Mouse (Mus musculus) Patski (cell line): ENCODE data around the gene Krt20. TPM values are rescaled to one million over a fixed set of nuclear protein-coding genes. Genes with fewer than 3 reads are reported as not detected.

Experiments
- ATAC-seq: fragments of 100-300 bp; one replicate; pipeline ENCODE4 v1.8.0; 2021
- CTCF ChIA-PET: fragments of 350-600 bp; sonication (Branson Sonifier 250); formaldehyde crosslinking; loops from one replicate; lab custom pipeline; 2022; ENCODE audit warnings: inconsistent platforms; lab: Charles Lee
- POLR2A ChIA-PET: fragments of 350-600 bp; sonication (Branson Sonifier 250); formaldehyde crosslinking; loops from one replicate; lab custom pipeline; 2022; ENCODE audit warnings: antibody characterized with exemption, inconsistent platforms; lab: Charles Lee
- DNase-seq: peaks from one replicate; pipeline ENCODE4 v3.0.0-alpha.2; 2011; ENCODE audit warnings: low read depth, low spot score
- H3K27me3 ChIP-seq: fragments of 371-371 bp; one replicate; pipeline ENCODE4 v1.5.1; 2021
- CTCF ChIP-seq: fragments of 100-300 bp; IDR thresholded peaks from one replicate; pipeline ENCODE4 v1.5.1; 2021
- in situ Hi-C: fragments of 300-500 bp; cut with MboI; formaldehyde crosslinking; loops from 3 replicates; pipeline ENCODE4 v1.11.1; 2018; ENCODE audit warnings: low pct_unique_long_range_greater_than_20kb, mixed read lengths
- polyA plus RNA-seq: library from polyadenylated mRNA; unstranded; gene quantifications from one replicate; pipeline ENCODE4 v1.2.3, GENCODE M21; 2021

Krt20 gene
- polyA plus RNA-seq, 1 experiment from 2014 or later: not detected

DNA sequence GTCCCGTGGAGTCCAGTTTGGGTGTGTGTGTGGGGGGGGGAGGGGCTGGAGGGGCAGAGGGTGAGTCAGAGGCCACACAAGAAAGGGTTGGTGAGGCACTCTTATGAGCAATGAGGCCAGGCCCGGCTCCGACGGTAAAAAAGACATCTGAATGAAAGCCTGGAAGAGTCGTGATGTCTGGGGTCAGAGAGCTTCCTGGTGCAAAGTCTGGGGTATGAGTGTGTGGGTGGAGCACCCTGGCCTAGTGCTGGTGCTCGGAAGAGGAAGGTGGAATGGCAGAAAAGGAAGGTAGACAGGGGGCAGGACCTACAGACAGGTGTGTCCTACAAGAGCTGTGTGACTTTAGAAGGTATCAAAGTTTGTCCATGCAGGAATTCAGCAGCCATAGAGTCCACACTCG is 20.9 kb upstream of the Krt20 start:
- ChIA-PET CTCF (interaction anchor here (1.0 kb wide), 1 partner anchor 73 kb away, joined by 3 read pairs; no protein-coding TSS in a partner anchor), POLR2A (no interaction called here)
- DNase-seq (no peak), ATAC-seq (no peak)
- TF ChIP-seq CTCF: no peak
- in situ Hi-C loops: no loop called here
- no peaks in the 10 kb centered on the region for H3K27me3 ChIP-seq

- POLR2A ChIA-PET: interaction anchor here (1.0 kb wide), 1 partner anchor 36 kb away, joined by 3 read pairs; no protein-coding TSS in a partner anchor
- DNase-seq (no peak), ATAC-seq (no peak)
- CTCF ChIA-PET: interaction anchor here (2.0 kb wide), 1 partner anchor 72 kb away, joined by 5 read pairs; no protein-coding TSS in a partner anchor
- in situ Hi-C loops: no loop called here
- TF ChIP-seq CTCF: no peak
- peaks cover 6% of the 10 kb centered on the region for H3K27me3 ChIP-seq
Measured at GRCm38 (mm10) chr11:99454759-99455158, 16.8 kb upstream of the Krt20 start.

GRCm38 (mm10) chr11:99454044-99454443 is 16.1 kb upstream of the Krt20 start:
- ChIA-PET CTCF (interaction anchor here (2.0 kb wide), 1 partner anchor 72 kb away, joined by 5 read pairs; no protein-coding TSS in a partner anchor), POLR2A (interaction anchor here (1.0 kb wide), 1 partner anchor 35 kb away, joined by 3 read pairs; no protein-coding TSS in a partner anchor)
- no peak for DNase-seq
- ATAC-seq: no peak
- peaks cover 6% of the 10 kb centered on the region for H3K27me3 ChIP-seq
- in situ Hi-C loops: no loop called here
- TF ChIP-seq CTCF: no peak

DNA sequence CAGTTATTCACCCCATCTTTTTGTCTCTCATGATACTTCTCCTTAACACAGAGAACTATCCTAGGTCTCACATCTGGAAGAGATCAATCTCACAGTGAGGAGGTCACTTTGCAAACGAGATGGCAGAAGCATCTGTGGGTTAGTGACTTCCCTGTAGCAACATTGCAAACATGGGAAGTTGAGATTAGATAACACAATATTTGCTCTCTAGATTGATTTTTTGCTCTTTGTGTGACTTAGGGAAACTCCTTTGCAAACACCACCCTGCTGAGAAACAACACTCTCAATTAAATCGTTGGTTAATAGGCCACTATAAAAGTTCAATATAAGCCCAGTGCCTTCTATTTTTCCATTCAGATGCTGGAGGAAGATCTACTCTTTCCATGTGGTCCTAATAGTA is 10.8 kb upstream of the Krt20 start:
- POLR2A ChIA-PET: no interaction called here
- TF ChIP-seq CTCF: no peak
- peaks cover 13% of the 10 kb centered on the region for H3K27me3 ChIP-seq
- ATAC-seq: no peak
- in situ Hi-C loops: no loop called here
- no peak for DNase-seq
- CTCF ChIA-PET: interaction anchor here (0.9 kb wide), 1 partner anchor 9 kb away, joined by 3 read pairs; no protein-coding TSS in a partner anchor

GRCm38 (mm10) chr11:99441220-99441619 is 3.3 kb upstream of the Krt20 start:
- ChIA-PET CTCF (interaction anchor here (0.7 kb wide), 1 partner anchor 148 kb away, joined by 3 read pairs; no protein-coding TSS in a partner anchor), POLR2A (interaction anchor here (0.6 to 0.7 kb wide), 2 partner anchors 132 to 1176 kb away, joined by 3 read pairs; no protein-coding TSS in a partner anchor)
- ATAC-seq (no peak), DNase-seq (no peak)
- in situ Hi-C loops: no loop called here
- no peaks in the 10 kb centered on the region for H3K27me3 ChIP-seq
- no peak for TF ChIP-seq CTCF

- no peaks in the 10 kb centered on the region for H3K27me3 ChIP-seq
- in situ Hi-C loops: no loop called here
- ChIA-PET POLR2A (no interaction called here), CTCF (interaction anchor here (1.0 kb wide), 2 partner anchors 10 to 28 kb away, joined by 3 read pairs; no protein-coding TSS in a partner anchor)
- no peak for TF ChIP-seq CTCF
- ATAC-seq (no peak), DNase-seq (no peak)
Measured at GRCm38 (mm10) chr11:99439465-99439864, 1.5 kb upstream of the Krt20 start.

GRCm38 (mm10) chr11:99436625-99437024 is 1.3 kb downstream of the Krt20 start:
- H3K27me3 ChIP-seq: peaks cover 4% of the 10 kb centered on the region
- TF ChIP-seq CTCF: no peak
- in situ Hi-C loops: no loop called here

DNA sequence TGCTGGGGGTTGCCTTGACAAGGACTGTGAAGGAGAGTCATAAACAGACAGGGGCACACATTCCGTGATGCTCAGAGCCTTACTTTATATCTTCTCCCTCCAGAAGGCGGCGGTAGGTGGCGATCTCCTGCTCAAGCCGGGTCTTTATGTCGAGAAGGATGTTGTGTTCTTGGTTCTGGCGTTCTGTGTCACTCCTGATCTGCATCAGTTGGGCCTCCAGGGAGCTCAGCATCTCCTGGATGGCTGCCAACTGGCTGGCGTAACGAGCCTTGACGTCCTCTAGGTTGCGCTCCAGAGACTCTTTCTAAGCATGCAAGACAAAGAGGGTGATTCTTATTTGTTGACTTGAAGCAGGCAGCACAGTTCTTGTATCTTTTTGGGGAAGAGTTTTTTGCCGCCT is 7.3 kb downstream of the Krt20 start:
- CTCF ChIA-PET: no interaction called here
- POLR2A ChIA-PET: no interaction called here
- ATAC-seq: no peak
- DNase-seq: no peak
- peaks cover 4% of the 10 kb centered on the region for H3K27me3 ChIP-seq
- in situ Hi-C loops: no loop called here
- no peak for TF ChIP-seq CTCF

More at GRCm38 (mm10) chr11:99436625-99437024, 1.3 kb downstream of the Krt20 start:
- POLR2A ChIA-PET: no interaction called here
- ATAC-seq (no peak), DNase-seq (no peak)
- CTCF ChIA-PET: no interaction called here

DNA sequence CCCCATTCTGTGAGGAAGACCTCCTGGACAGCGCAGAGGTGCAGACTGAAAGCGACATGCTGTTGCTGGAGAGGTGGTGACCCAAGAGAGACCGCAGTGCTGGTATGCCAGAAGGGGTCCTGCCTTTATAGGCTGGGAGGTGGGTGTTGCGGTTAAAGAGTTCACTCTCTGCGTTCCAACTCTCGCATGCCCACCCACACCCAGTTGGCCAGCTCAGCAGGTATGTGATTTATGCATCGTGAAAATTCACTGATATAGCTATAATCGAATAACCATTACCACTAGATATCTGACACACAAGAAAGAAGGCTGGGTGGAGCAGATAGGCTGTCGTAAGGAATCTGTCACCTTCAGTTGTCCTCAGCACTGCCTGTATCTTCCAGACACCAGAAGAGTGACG is 15.8 kb downstream of the Krt20 start, which contains the start of gene Krt12:
Krt12 (minus strand) TSS at position 101 of the 400 bp plus-strand sequence.
- no peak for TF ChIP-seq CTCF
- in situ Hi-C loops: no loop called here
- ATAC-seq (no peak), DNase-seq (no peak)
- ChIA-PET CTCF (no interaction called here), POLR2A (interaction anchor here (0.7 kb wide), 1 partner anchor 12 kb away, joined by 8 read pairs; no protein-coding TSS in a partner anchor)
- no peaks in the 10 kb centered on the region for H3K27me3 ChIP-seq

DNA sequence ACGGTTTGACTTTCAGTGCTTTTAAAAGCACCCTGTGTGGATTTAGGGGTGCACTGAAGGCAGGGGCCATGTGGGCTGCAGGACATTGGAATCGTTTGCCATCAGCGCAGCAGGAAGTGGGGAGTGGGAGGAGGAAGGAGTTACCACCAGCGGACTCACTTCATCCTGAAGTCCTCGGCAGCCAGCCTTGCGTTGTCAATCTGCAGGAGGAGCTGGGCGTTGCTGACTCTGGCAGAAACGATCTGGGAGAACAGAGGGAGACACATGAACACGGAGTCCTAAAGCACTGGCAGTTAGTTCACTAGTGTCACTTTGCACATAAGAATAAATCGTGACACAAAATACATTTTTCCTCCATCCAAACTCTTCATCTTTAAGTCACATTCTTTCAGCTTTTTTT is 17.4 kb downstream of the Krt20 start:
- ATAC-seq (no peak), DNase-seq (no peak)
- in situ Hi-C loops: no loop called here
- no peaks in the 10 kb centered on the region for H3K27me3 ChIP-seq
- no peak for TF ChIP-seq CTCF
- POLR2A ChIA-PET: interaction anchor here (0.6 kb wide), 2 partner anchors 767 to 1012 kb away, joined by 3 read pairs; no protein-coding TSS in a partner anchor
- CTCF ChIA-PET: no interaction called here

- ChIA-PET POLR2A (no interaction called here), CTCF (interaction anchor here (1.2 kb wide), 1 partner anchor 107 kb away, joined by 3 read pairs; no protein-coding TSS in a partner anchor)
- no peaks in the 10 kb centered on the region for H3K27me3 ChIP-seq
- DNase-seq (no peak), ATAC-seq (no peak)
- in situ Hi-C loops: no loop called here
- TF ChIP-seq CTCF: no peak
Measured at GRCm38 (mm10) chr11:99417819-99418218, 20.1 kb downstream of the Krt20 start.
